Mouse (Mus musculus) heart, embryonic 13.5 days (tissue): Measurements from ENCODE around the gene Fhit. TPM values are rescaled to one million over a fixed set of nuclear protein-coding genes. Genes with fewer than 3 reads are reported as not detected.

Experiments
- ATAC-seq: fragments of 200-750 bp; cut with Nextera tagmentation; 2 replicates; pipeline ENCODE4 v1.8.0; 2017; ENCODE audit warnings: moderate TSS enrichment; ENCODE audit not compliant: insufficient number of reproducible peaks, low FRiP score, low TSS enrichment; ENCODE audit errors: extremely low read depth
- H3K27ac ChIP-seq: fragments of 300-500 bp; sonication (generic); replicated peaks from 2 replicates; pipeline ENCODE4 v1.5.1; 2015; ENCODE audit warnings: moderate library complexity, mild to moderate bottlenecking, inconsistent platforms
- H3K27me3 ChIP-seq: fragments of 300-500 bp; sonication (generic); replicated peaks from 2 replicates; pipeline ENCODE4 v1.6.1; 2015; ENCODE audit warnings: mild to moderate bottlenecking, inconsistent platforms
- H3K36me3 ChIP-seq: fragments of 300-500 bp; sonication (generic); 2 replicates; pipeline ENCODE4 v1.6.1; 2015; ENCODE audit warnings: mild to moderate bottlenecking, inconsistent platforms
- H3K4me1 ChIP-seq: fragments of 300-500 bp; sonication (generic); 2 replicates; pipeline ENCODE4 v1.6.1; 2015; ENCODE audit warnings: inconsistent platforms
- H3K4me2 ChIP-seq: fragments of 300-500 bp; sonication (generic); 2 replicates; pipeline ENCODE4 v1.6.1; 2015; ENCODE audit warnings: inconsistent platforms, mild to moderate bottlenecking, moderate library complexity
- H3K4me3 ChIP-seq: fragments of 300-500 bp; sonication (generic); 2 replicates; pipeline ENCODE4 v1.5.1; 2015; ENCODE audit warnings: moderate library complexity, mild to moderate bottlenecking, inconsistent platforms
- H3K9ac ChIP-seq: fragments of 300-500 bp; sonication (generic); 2 replicates; pipeline ENCODE4 v1.6.1; 2015; ENCODE audit warnings: inconsistent platforms, mild to moderate bottlenecking, moderate library complexity
- H3K9me3 ChIP-seq: fragments of 300-500 bp; sonication (generic); 2 replicates; pipeline ENCODE4 v1.6.1; 2016; ENCODE audit warnings: inconsistent platforms
- WGBS: fragments of 180-500 bp; shearing (Covaris S2); methylation state at CpG from one replicate; pipeline ENCODE4 v1.1.7; 2015; ENCODE audit warnings: mixed read lengths; 5-methylcytosine and 5-hydroxymethylcytosine counted together
- polyA plus RNA-seq: library from polyadenylated mRNA; unstranded; fragments of >200 nt; fragmentation: Nextera tagmentation; extraction: Ambion mirVana; gene quantifications from 2 replicates; pipeline ENCODE4 v1.2.1, GENCODE M21; 2015

Gene Fhit
- polyA plus RNA-seq, 1 experiment from 2014 or later = 4.4 TPM

- no peak for ATAC-seq
- Histone ChIP-seq H3K36me3 (no peaks in the 10 kb centered on the region), H3K27me3 (no peaks in the 10 kb centered on the region), H3K4me3 (no peak overlapping the region), H3K9ac (no peak overlapping the region), H3K9me3 (no peaks in the 10 kb centered on the region), H3K27ac (no peak overlapping the region), H3K4me1 (0 out of 2 replicates have a peak, but pooled peaks cover 4% of the 10 kb centered on the region), H3K4me2 (no peak overlapping the region)
- 35% methylated on average over 1 of the region's 1 CpGs for WGBS
Measured at GRCm38 (mm10) chr14:9619840-9620239, 1542.0 kb downstream of the Fhit start.

- ATAC-seq = no peak
- 84% methylated on average over 3 of the region's 3 CpGs for WGBS
- Histone ChIP-seq H3K27ac (no peak overlapping the region), H3K27me3 (no peaks in the 10 kb centered on the region), H3K4me1 (no peaks in the 10 kb centered on the region), H3K36me3 (no peaks in the 10 kb centered on the region), H3K9me3 (no peaks in the 10 kb centered on the region), H3K4me3 (no peak overlapping the region), H3K9ac (no peak overlapping the region), H3K4me2 (no peak overlapping the region)
Measured at GRCm38 (mm10) chr14:9613126-9613525, 1548.7 kb downstream of the Fhit start.

- no peaks in the 10 kb centered on the region for H3K36me3 ChIP-seq
- H3K9me3 ChIP-seq = no peaks in the 10 kb centered on the region
- H3K4me2 ChIP-seq = no peak overlapping the region
- H3K27me3 ChIP-seq = no peaks in the 10 kb centered on the region
- H3K9ac ChIP-seq = no peak overlapping the region
- H3K27ac ChIP-seq = no peak overlapping the region
- 64% methylated on average over 7 of the region's 7 CpGs for WGBS
- no peak overlapping the region for H3K4me3 ChIP-seq
- peaks cover 5% of the 10 kb centered on the region; the same call in 1 of the 2 replicates for H3K4me1 ChIP-seq
- no peak for ATAC-seq
Measured at GRCm38 (mm10) chr14:9609120-9609519, 1552.7 kb downstream of the Fhit start.

GRCm38 (mm10) chr14:9606584-9607377 is 1555.1 kb downstream of the Fhit start:
- no peak for ATAC-seq
- Histone ChIP-seq H3K4me2 (no peak overlapping the region), H3K4me3 (no peak overlapping the region), H3K27me3 (no peaks in the 10 kb centered on the region), H3K36me3 (no peaks in the 10 kb centered on the region), H3K4me1 (peaks cover 5% of the 10 kb centered on the region; the same call in 1 of the 2 replicates), H3K27ac (no peak overlapping the region), H3K9ac (no peak overlapping the region), H3K9me3 (no peaks in the 10 kb centered on the region)
- 57% methylated on average over 12 of the region's 12 CpGs for WGBS

GRCm38 (mm10) chr14:9600271-9600670 is 1561.6 kb downstream of the Fhit start:
- Histone ChIP-seq H3K9ac (no peak overlapping the region), H3K27me3 (no peaks in the 10 kb centered on the region), H3K4me3 (no peak overlapping the region), H3K27ac (no peak overlapping the region), H3K36me3 (no peaks in the 10 kb centered on the region), H3K9me3 (no peaks in the 10 kb centered on the region), H3K4me1 (no peaks in the 10 kb centered on the region), H3K4me2 (no peak overlapping the region)
- ATAC-seq = no peak

- Histone ChIP-seq H3K27ac (no peak overlapping the region), H3K4me3 (no peak overlapping the region), H3K27me3 (no peaks in the 10 kb centered on the region), H3K9me3 (no peaks in the 10 kb centered on the region), H3K4me2 (no peak overlapping the region), H3K36me3 (no peaks in the 10 kb centered on the region), H3K9ac (no peak overlapping the region), H3K4me1 (no peaks in the 10 kb centered on the region)
- ATAC-seq = no peak
- WGBS = 56% methylated on average over 5 of the region's 5 CpGs
Measured at GRCm38 (mm10) chr14:9597460-9597977, 1564.3 kb downstream of the Fhit start.

- no peaks in the 10 kb centered on the region for H3K36me3 ChIP-seq
- H3K4me1 ChIP-seq = 0 out of 2 replicates have a peak, but pooled peaks cover 2% of the 10 kb centered on the region
- no peak overlapping the region for H3K4me2 ChIP-seq
- H3K27ac ChIP-seq = no peak overlapping the region
- no peak overlapping the region for H3K4me3 ChIP-seq
- H3K27me3 ChIP-seq = no peaks in the 10 kb centered on the region
- no peak for ATAC-seq
- no peaks in the 10 kb centered on the region for H3K9me3 ChIP-seq
- no peak overlapping the region for H3K9ac ChIP-seq
- 70% methylated on average over 1 of the region's 1 CpGs for WGBS
Measured at GRCm38 (mm10) chr14:9589121-9589520, 1572.7 kb downstream of the Fhit start.

GRCm38 (mm10) chr14:9587900-9588299 is 1573.9 kb downstream of the Fhit start:
- Histone ChIP-seq H3K4me2 (no peak overlapping the region), H3K4me1 (0 out of 2 replicates have a peak, but pooled peaks cover 13% of the 10 kb centered on the region), H3K27ac (no peak overlapping the region), H3K9me3 (no peaks in the 10 kb centered on the region), H3K27me3 (no peaks in the 10 kb centered on the region), H3K9ac (no peak overlapping the region), H3K36me3 (no peaks in the 10 kb centered on the region), H3K4me3 (no peak overlapping the region)
- 84% methylated on average over 4 of the region's 4 CpGs for WGBS
- no peak for ATAC-seq

- Histone ChIP-seq H3K4me2 (no peak overlapping the region), H3K9me3 (no peaks in the 10 kb centered on the region), H3K4me1 (0 out of 2 replicates have a peak, but pooled peaks cover 13% of the 10 kb centered on the region), H3K27me3 (no peaks in the 10 kb centered on the region), H3K9ac (no peak overlapping the region), H3K4me3 (no peak overlapping the region), H3K27ac (no peak overlapping the region), H3K36me3 (no peaks in the 10 kb centered on the region)
- 69% methylated on average over 8 of the region's 8 CpGs for WGBS
- ATAC-seq = no peak
Measured at GRCm38 (mm10) chr14:9583227-9584155, 1578.3 kb downstream of the Fhit start.

GRCm38 (mm10) chr14:9556333-9556732 is 1605.5 kb downstream of the Fhit start:
- 76% methylated on average over 5 of the region's 5 CpGs for WGBS
- no peaks in the 10 kb centered on the region for H3K9me3 ChIP-seq
- no peak overlapping the region for H3K27ac ChIP-seq
- peaks cover 8% of the 10 kb centered on the region; the same call in 1 of the 2 replicates for H3K4me1 ChIP-seq
- ATAC-seq = no peak
- no peaks in the 10 kb centered on the region for H3K36me3 ChIP-seq
- H3K4me2 ChIP-seq = no peak overlapping the region
- no peak overlapping the region for H3K9ac ChIP-seq
- H3K4me3 ChIP-seq = no peak overlapping the region
- no peaks in the 10 kb centered on the region for H3K27me3 ChIP-seq

- Histone ChIP-seq H3K4me1 (peaks cover 8% of the 10 kb centered on the region; the same call in 1 of the 2 replicates), H3K9ac (no peak overlapping the region), H3K27me3 (no peaks in the 10 kb centered on the region), H3K27ac (no peak overlapping the region), H3K4me2 (no peak overlapping the region), H3K9me3 (no peaks in the 10 kb centered on the region), H3K4me3 (no peak overlapping the region), H3K36me3 (no peaks in the 10 kb centered on the region)
- no peak; the same call in 1 of the 2 replicates for ATAC-seq
- WGBS = 47% methylated on average over 6 of the region's 6 CpGs
Measured at GRCm38 (mm10) chr14:9555807-9556206, 1606.0 kb downstream of the Fhit start.
